Mouse (Mus musculus): ENCODE data around the gene Ankrd23.

DNA sequence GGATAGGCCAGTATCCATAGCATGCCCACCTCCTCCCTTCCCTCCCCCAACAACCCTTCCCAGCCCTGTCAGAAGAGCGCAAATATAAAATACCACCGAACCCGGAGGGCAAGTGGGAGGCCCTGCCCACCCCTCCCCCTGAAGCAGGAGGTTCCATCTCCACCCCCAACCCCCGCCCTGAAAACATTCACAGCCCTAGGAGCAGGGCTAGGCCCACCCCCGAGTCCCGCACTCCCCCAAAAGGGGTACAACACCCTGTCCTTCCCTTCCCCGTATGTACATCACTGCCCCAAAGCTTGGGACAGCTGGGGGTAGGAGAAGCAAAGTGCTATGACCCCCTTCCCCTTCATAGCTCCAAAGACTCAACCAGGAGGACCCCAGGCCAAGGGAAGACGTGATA is 12.1 kb upstream of the Ankrd23 start:
- TF ChIP-seq CTCF (IDR thresholded peaks at IDR 0.05; ENCODE audit: control insufficient read depth, insufficient read depth, insufficient read length) (no peak), MAX (IDR thresholded peaks at IDR 0.05) (no peak), USF1 (IDR thresholded peaks at IDR 0.05; ENCODE audit: low read depth) (no peak), MYOG (IDR thresholded peaks at IDR 0.05; ENCODE audit: control insufficient read depth, extremely low read depth, insufficient read length) (no peak)
